Mouse (Mus musculus) ES-Bruce4 (cell line): ENCODE data around the gene Rrn3.

Source experiments
- CTCF ChIP-seq: IDR thresholded peaks from one replicate; pipeline ENCODE4 v1.8.1; 2011; ENCODE audit warnings: low read depth, low read length
- POLR2A ChIP-seq: IDR thresholded peaks from one replicate; pipeline ENCODE4 v1.8.1; 2011; ENCODE audit warnings: low read length; ENCODE audit not compliant: insufficient read depth

- TF ChIP-seq CTCF (no peak), POLR2A (no peak)
Measured at GRCm38 (mm10) chr16:13851446-13851845, 70.9 kb downstream of the Rrn3 start.
